8 mouse cellular contexts compared by ENCODE assay signal in genomic region chr12:108338572-108339190, GRCm38 (mm10). TPM values are rescaled to one million over a fixed set of nuclear protein-coding genes. Genes with fewer than 3 reads are reported as not detected.
DNase-seq lines count a peak whose midpoint lies in the region; ATAC-seq and TF ChIP-seq lines count a peak whose summit lies in the region.

No protein-coding gene starts in this region.

- WGBS in thymus, adult 2 months: 15% methylated on average over 14 of the region's 14 CpGs
- WGBS in neural tube, embryonic 11.5 days: 22% methylated on average over 14 of the region's 14 CpGs

- ATAC-seq in neural tube, embryonic 11.5 days (ENCODE audit: insufficient read depth, low FRiP score, low TSS enrichment): no peak

- no peaks in the 10 kb centered on the region for H3K36me3 ChIP-seq in thymus, adult 2 months (ENCODE audit: control insufficient read depth, insufficient read depth, low read length)
- no peaks in the 10 kb centered on the region for H3K36me3 ChIP-seq in neural tube, embryonic 11.5 days (ENCODE audit: control insufficient read depth, insufficient read depth, low read length)

- intact Hi-C loops in heart, postnatal 25 days (cut with DNase I): no loop called here

- peaks cover 2% of the 10 kb centered on the region; the same call in 1 of the 2 replicates for H3K27me3 ChIP-seq in thymus, adult 2 months (ENCODE audit: control insufficient read depth, insufficient read depth, low read length)
- no peaks in the 10 kb centered on the region for H3K27me3 ChIP-seq in neural tube, embryonic 11.5 days (ENCODE audit: control insufficient read depth, insufficient read depth, low read length)

- H3K9ac ChIP-seq in neural tube, embryonic 11.5 days (ENCODE audit: low read length): no peak overlapping the region

- peak; percentile 18 to 58 for DNase-seq in heart, adult 18-20 months
- DNase-seq in heart, postnatal 25 days (ENCODE audit: low spot score): no peak
- peak; percentile 28 for DNase-seq in thymus, adult 2 months
- DNase-seq in thymus, adult 18-20 months: no peak
- peak; percentile 73 for DNase-seq in embryo, embryonic 11 days
- DNase-seq in kidney, postnatal 14 days: peak; percentile 45
- peak; percentile 63 for DNase-seq in neural tube, embryonic 11.5 days (ENCODE audit: low spot score)
- DNase-seq in natural killer cell, adult 2 months (ENCODE audit: low spot score in 2 of 2): no peak

- peaks cover 12% of the 10 kb centered on the region for H3K4me1 ChIP-seq in thymus, adult 2 months (replicated peaks; ENCODE audit: control insufficient read depth, insufficient read depth, low read length)
- H3K4me1 ChIP-seq in neural tube, embryonic 11.5 days (ENCODE audit: control insufficient read depth, insufficient read depth, low read length): 0 out of 2 replicates have a peak, but pooled peaks cover 7% of the 10 kb centered on the region

- no peak overlapping the region for H3K27ac ChIP-seq in thymus, adult 2 months (ENCODE audit: control insufficient read depth, insufficient read depth, low read length)
- no peak overlapping the region for H3K27ac ChIP-seq in neural tube, embryonic 11.5 days (ENCODE audit: low read depth, low read length)

- H3K9me3 ChIP-seq in neural tube, embryonic 11.5 days (ENCODE audit: control insufficient read depth, low read length): no peaks in the 10 kb centered on the region

- no peak for TF ChIP-seq POLR2A in thymus, adult 2 months (IDR thresholded peaks at IDR 0.05; ENCODE audit: control insufficient read depth, extremely low read depth, insufficient read depth, low read length, poor library complexity)

- peak; percentile 51; the same call in 1 of the 2 replicates for TF ChIP-seq CTCF in thymus, adult 2 months (IDR thresholded peaks at IDR 0.05; ENCODE audit: borderline replicate concordance, control insufficient read depth, extremely low read depth, insufficient read depth, low read length, poor library complexity)

- H3K4me3 ChIP-seq in thymus, adult 2 months (ENCODE audit: control insufficient read depth, insufficient read depth, low read length): no peak overlapping the region
- H3K4me3 ChIP-seq in neural tube, embryonic 11.5 days (ENCODE audit: low read depth, low read length): no peak overlapping the region

- H3K4me2 ChIP-seq in neural tube, embryonic 11.5 days (ENCODE audit: low read depth): no peak overlapping the region

RNA-seq across cellular contexts. Expression of gene Cyp46a1, which starts 4.5 kb away (rescaled TPM):
- under 1 TPM; 0.45 to 0.95 TPM for total RNA-seq in heart, adult 18-20 months (2021)
- total RNA-seq in heart, postnatal 25 days (2021): under 1 TPM; 0.31 to 0.36 TPM
- 0.50 and 0.69 TPM in 2 replicates for polyA plus RNA-seq in thymus, adult 2 months (2012; rRNA removed)
- 8.5 and 10.6 TPM in 2 replicates for polyA plus RNA-seq in neural tube, embryonic 11.5 days (2014; fragmentation: Nextera tagmentation; extraction: Ambion mirVana)

RNA-seq across cellular contexts. Expression of gene Eml1, which starts 32.1 kb away (rescaled TPM):
- 10 to 100 TPM; 81.3 to 95.3 TPM for total RNA-seq in heart, adult 18-20 months (2021)
- 10 to 100 TPM; 76.4 to 78.6 TPM for total RNA-seq in heart, postnatal 25 days (2021)
- polyA plus RNA-seq in thymus, adult 2 months (2012; rRNA removed): 4.9 and 6.4 TPM in 2 replicates
- 138 and 164 TPM in 2 replicates for polyA plus RNA-seq in neural tube, embryonic 11.5 days (2014; fragmentation: Nextera tagmentation; extraction: Ambion mirVana)

RNA-seq across cellular contexts. Expression of gene Hhipl1, which starts 32.6 kb away (rescaled TPM):
- 1 to 10 TPM; 1.3 to 2.1 TPM for total RNA-seq in heart, adult 18-20 months (2021)
- total RNA-seq in heart, postnatal 25 days (2021): 1 to 10 TPM in 1 of 2 experiments, under 1 TPM in 1; 0.95 to 1.7 TPM
- 0.33 and 0.54 TPM in 2 replicates for polyA plus RNA-seq in thymus, adult 2 months (2012; rRNA removed)
- 1.0 TPM in 2 replicates for polyA plus RNA-seq in neural tube, embryonic 11.5 days (2014; fragmentation: Nextera tagmentation; extraction: Ambion mirVana)

Comparison
In these comparisons a context has a peak if more than half of its experiments do, and no peak if none do; other contexts are left out.
1. DNase-seq: peak in heart, adult 18-20 months (2 of 2), thymus, adult 2 months (single experiment), embryo, embryonic 11 days (single experiment), kidney, postnatal 14 days (single experiment) and neural tube, embryonic 11.5 days (single experiment); none in heart, postnatal 25 days (single experiment), thymus, adult 18-20 months (0 of 2) and natural killer cell, adult 2 months (0 of 2).